Mouse (Mus musculus) olfactory bulb, adult 2 months (tissue): ENCODE measurements at regions not wholly inside any gene's neighbourhood (a gene's known extent, or its start where the extent isn't known, plus 50 kb on each side); places are given as distances from the start of the nearest gene placed in this dataset.
"Not testable (repeated sequence)": the region's sequence is repeated elsewhere in the genome, so short reads cannot be mapped to it uniquely, and the experiment has no call there.

ENCODE experiments used
- H3K27ac ChIP-seq: fragments of 200-500 bp; 2 replicates; pipeline ENCODE4 v1.5.1; 2012; ENCODE audit warnings: low read depth, low read length; ENCODE audit not compliant: insufficient read depth
- H3K4me1 ChIP-seq: fragments of 200-500 bp; 2 replicates; pipeline ENCODE4 v1.6.1; 2012; ENCODE audit warnings: low read length; ENCODE audit not compliant: control insufficient read depth, insufficient read depth
- H3K4me3 ChIP-seq: fragments of 200-500 bp; 2 replicates; pipeline ENCODE4 v1.5.1; 2012; ENCODE audit warnings: mild to moderate bottlenecking, low read depth, low read length, moderate library complexity; ENCODE audit not compliant: insufficient read depth
- CTCF ChIP-seq: fragments of 200-500 bp; IDR thresholded peaks from 2 replicates; pipeline ENCODE4 v1.5.1; 2012; ENCODE audit warnings: low read depth, mild to moderate bottlenecking, low read length, moderate library complexity; ENCODE audit not compliant: insufficient read depth
- POLR2A ChIP-seq: fragments of 200-500 bp; IDR thresholded peaks from 2 replicates; pipeline ENCODE4 v1.6.1; 2012; ENCODE audit warnings: mild to moderate bottlenecking, low read depth, low read length, moderate library complexity; ENCODE audit not compliant: insufficient read depth
- WGBS: fragments of 180-500 bp; shearing (Covaris S2); methylation state at CpG from one replicate; pipeline ENCODE4 v1.1.7; 2018; 5-methylcytosine and 5-hydroxymethylcytosine counted together

DNA sequence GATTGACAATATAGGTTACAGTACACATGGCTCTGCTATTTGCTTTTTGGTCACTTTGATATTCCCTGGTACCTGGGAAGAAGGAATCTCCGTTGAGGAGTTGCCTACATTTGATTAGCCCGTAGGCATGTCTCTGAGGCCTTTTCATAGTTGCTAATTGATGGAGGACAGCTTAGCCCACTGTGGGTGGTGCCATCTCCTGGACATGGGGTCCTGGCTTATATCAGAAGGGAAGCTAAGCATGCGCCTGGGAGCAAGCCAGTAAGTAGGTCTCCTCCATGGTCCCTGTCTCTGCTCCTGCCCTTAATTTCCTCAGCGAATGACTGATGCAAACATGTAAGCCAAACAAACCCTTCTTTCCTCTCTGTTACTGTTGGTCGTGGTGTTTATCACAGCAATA is 1335.8 kb upstream of the A1bg start:
- 87% methylated on average over 5 of the region's 5 CpGs for WGBS
- Histone ChIP-seq H3K27ac (no peak overlapping the region), H3K4me1 (0 out of 2 replicates have a peak, but pooled peaks cover 2% of the 10 kb centered on the region), H3K4me3 (no peak overlapping the region)
- TF ChIP-seq POLR2A, result no peak
- no peak for TF ChIP-seq CTCF

DNA sequence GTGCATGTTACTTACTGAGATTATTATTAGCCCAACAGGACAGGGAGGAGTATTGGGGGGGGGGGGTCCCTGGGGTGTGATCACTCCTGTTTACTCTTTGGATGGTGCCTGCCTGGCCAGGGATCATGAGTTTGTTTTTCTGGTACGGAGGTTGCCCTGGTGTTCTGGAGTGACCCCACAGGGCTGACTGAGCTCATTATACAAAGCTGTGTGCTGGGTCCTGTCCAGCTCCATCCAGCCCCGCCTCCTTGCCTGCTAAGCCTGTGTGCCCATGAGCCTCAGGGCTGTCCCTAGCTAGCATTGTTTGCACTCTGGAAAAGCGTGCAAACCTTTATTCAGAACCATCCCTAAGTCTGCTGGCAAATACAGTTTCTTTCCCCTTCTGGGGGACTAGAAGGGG is 1335.1 kb upstream of the A1bg start:
- Histone ChIP-seq H3K4me3 (no peak overlapping the region), H3K27ac (no peak overlapping the region), H3K4me1 (0 out of 2 replicates have a peak, but pooled peaks cover 2% of the 10 kb centered on the region)
- TF ChIP-seq POLR2A (no peak), CTCF (no peak)
- WGBS, result 56% methylated on average over 3 of the region's 3 CpGs

DNA sequence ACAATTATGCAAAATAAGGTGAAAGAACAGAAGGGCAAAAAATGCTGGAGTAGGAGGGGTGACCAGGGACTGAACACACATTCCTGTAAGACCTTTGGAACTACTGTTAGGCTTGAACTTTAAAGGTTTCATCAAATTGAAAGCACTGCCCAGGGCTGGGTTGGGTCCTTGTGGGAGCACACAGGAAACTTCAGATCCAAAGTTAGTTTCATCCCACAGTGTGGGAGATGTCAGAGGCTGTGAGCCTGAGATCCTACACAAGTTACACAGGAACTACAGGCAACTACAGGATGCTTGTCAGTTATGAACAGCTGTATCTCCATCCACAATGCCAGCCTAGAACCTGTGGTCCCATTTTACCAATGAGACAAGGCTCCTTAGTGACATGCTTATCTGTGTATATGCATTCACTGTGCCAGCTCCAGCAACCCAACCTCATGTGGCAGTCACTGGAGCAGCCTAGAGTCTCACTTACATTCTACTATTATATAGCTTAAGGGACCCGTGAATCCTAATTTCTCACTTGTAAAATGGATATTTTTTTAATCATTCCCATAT is 1334.4 kb upstream of the A1bg start:
- H3K4me3 ChIP-seq, result no peak overlapping the region
- TF ChIP-seq CTCF, result no peak
- TF ChIP-seq POLR2A, result no peak
- H3K27ac ChIP-seq, result no peak overlapping the region
- H3K4me1 ChIP-seq, result 0 out of 2 replicates have a peak, but pooled peaks cover 2% of the 10 kb centered on the region
- 95% methylated on average over 1 of the region's 1 CpGs for WGBS

DNA sequence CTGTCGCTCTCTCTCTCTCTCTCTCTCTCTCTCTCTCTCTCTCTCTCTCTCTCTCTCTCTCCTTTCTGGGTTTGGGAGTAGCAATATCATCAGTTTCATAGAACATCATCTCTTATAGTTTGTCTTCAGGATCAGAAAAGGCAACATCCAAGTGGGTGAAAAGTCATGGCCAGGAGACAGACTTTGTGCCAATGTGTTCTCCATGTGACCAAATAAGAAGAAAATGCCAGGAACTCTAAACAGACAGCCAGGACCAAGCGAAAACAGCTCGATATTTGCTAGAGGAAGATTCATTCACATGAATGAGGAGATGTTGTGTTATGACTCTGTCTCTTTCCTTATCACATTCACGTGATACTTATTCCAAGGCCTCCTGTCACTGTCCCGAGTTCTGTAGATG is 1332.8 kb upstream of the A1bg start:
- TF ChIP-seq CTCF (no peak), POLR2A (no peak)
- WGBS, result 89% methylated on average over 5 of the region's 5 CpGs
- Histone ChIP-seq H3K4me3 (no peak overlapping the region), H3K27ac (no peak overlapping the region), H3K4me1 (no peaks in the 10 kb centered on the region)

DNA sequence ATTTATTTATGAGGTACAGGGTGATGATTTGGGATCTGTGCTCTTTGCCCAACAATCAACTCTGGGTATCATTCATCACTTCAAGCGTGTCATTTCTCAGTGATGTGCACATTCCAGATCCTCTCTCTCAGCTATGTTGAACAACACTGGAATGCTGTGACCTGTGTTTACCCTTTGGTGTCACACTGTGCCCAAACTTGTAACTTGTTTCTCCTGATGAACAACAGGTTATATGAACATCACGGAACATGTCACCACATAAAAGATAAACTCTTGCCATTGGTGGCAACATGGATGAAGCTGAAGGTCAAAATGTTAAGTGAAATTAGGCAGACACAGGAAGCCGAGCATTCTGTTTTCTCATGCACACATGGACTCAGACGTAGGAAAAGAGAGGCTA is 1330.9 kb upstream of the A1bg start:
- Histone ChIP-seq H3K27ac (no peak overlapping the region), H3K4me3 (no peak overlapping the region), H3K4me1 (no peaks in the 10 kb centered on the region)
- no peak for TF ChIP-seq POLR2A
- TF ChIP-seq CTCF, result no peak
- WGBS, result 97% methylated on average over 4 of the region's 4 CpGs

DNA sequence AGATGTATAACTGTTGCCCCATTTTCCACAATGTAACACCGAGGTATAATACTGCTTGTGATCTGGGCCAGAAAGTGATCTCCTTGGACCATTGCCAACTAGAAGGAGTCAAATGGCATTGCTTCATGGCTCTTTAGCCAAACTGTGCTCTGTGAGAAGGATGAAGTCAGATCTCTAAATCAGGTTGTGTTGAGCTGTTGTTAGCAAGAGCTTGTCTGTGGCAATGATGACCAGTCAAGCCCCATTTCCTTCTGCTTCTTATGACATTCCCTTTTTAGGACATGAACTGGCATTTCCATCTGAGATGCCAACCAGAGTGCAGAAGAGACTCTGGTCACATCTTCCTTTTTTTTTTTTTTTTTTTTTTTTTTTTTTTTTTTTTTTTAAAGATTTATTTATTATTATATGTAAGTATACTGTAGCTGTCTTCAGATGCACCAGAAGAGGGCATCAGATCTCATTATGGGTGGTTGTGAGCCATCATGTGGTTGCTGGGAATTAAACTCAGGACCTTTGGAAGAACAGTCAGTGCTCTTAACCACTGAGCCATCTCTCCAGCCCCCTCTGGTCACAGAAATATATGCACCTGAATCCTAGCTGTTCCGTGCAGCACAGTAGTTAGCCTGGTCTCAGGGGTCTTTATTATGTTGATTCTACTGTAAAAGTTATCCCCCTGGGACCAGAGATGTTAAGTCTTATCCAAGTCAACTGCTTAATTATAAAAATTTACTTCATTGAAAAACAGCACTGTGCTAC is 1329.4 kb upstream of the A1bg start:
- H3K4me1 ChIP-seq, H3K4me3 ChIP-seq: not testable (repeated sequence)
- WGBS, result 74% methylated on average over 2 of the region's 2 CpGs

DNA sequence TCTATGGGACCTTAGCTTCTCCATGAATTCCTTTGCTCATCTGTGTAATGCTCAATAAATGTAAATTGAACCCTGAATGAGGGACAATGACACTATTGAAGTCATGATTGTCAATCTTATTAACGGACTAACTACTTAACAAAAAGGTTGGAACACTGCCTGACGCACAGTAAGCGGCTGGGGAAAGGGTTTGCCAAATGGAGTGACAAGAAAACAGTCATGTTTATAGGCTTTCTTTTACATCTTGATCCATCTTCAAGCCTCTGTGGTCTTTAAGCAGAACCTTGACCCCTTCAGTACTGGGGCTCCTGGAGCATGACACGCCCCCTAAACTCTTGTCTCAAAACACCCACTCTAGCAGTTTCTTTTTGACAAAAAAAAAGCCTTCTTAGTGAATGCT is 1326.6 kb upstream of the A1bg start:
- WGBS, result 55% methylated on average over 4 of the region's 4 CpGs

More for the DNA sequence above, 1329.4 kb upstream of the A1bg start:
- H3K27ac ChIP-seq, result not testable (repeated sequence)

DNA sequence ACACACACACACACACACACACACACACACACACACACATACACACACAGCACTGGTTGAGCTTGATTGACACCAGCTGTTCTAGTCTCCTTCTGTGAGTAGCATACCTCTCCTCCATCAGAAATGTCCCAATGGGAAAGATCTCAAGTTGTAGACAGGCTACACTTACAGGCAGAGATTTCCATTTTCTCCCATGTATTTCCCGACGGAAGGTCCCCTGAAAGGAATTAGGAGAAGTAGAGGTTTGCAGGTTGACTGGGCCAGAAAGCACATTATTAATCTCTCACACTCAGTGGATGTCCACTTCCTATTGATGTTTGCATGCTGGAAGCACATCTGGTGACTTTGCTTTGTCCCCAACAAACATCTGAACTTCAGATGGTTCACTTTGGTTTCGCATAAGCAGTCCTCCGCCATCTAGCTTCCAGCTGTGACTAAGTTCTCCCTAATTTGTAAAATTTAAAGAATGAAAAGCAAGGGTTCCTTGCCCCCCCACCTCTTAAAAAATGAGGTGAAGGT is 1323.8 kb upstream of the A1bg start:
- Histone ChIP-seq H3K4me3 (no peak overlapping the region), H3K27ac (no peak overlapping the region), H3K4me1 (no peaks in the 10 kb centered on the region)
- TF ChIP-seq POLR2A (no peak), CTCF (no peak)
- 95% methylated on average over 4 of the region's 4 CpGs for WGBS

More for the DNA sequence above, 1326.6 kb upstream of the A1bg start:
- TF ChIP-seq POLR2A, result no peak
- no peak for TF ChIP-seq CTCF
- Histone ChIP-seq H3K4me3 (no peak overlapping the region), H3K4me1 (no peaks in the 10 kb centered on the region), H3K27ac (no peak overlapping the region)

DNA sequence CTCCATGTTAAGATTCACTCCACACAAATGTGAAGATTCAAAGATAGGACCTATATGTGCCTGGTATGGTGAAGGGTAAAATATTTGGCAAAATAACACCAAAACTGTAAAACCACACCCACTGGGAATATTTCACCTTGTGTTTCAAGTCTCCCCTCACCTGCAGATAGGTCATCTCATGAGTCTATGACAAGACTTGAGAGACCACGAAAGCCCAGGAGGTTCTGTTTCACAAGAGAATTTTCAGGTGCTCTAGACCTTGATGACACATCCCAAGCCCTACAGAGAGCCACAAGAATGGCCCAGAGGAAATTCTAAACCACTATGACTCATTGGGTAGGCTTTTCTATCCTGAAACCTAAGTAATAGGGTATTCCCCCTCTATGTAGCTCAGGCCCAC is 1322.4 kb upstream of the A1bg start:
- WGBS, result 98% methylated on average over 1 of the region's 1 CpGs
- Histone ChIP-seq H3K27ac (no peak overlapping the region), H3K4me3 (no peak overlapping the region), H3K4me1 (no peaks in the 10 kb centered on the region)
- no peak for TF ChIP-seq POLR2A
- no peak for TF ChIP-seq CTCF
